Mouse (Mus musculus) erythroblast, embryonic 14.5 days (primary cell): ENCODE data around the gene Arid5a. TPM values are rescaled to one million over a fixed set of nuclear protein-coding genes. Genes with fewer than 3 reads are reported as not detected.

ENCODE experiments used
- H3K27me3 ChIP-seq: 2 replicates; pipeline ENCODE4 v1.6.1; 2012; ENCODE audit warnings: inconsistent platforms; ENCODE audit not compliant: control insufficient read depth
- H3K36me3 ChIP-seq: 2 replicates; pipeline ENCODE4 v1.6.1; 2012; ENCODE audit warnings: mild to moderate bottlenecking, inconsistent platforms; ENCODE audit not compliant: control insufficient read depth
- H3K4me1 ChIP-seq: 2 replicates; pipeline ENCODE4 v1.6.1; 2012; ENCODE audit warnings: inconsistent platforms; ENCODE audit not compliant: control insufficient read depth
- H3K4me3 ChIP-seq: replicated peaks from 2 replicates; pipeline ENCODE3; 2012; ENCODE audit warnings: moderate library complexity, mild to moderate bottlenecking, inconsistent platforms
- H3K9me3 ChIP-seq: 2 replicates; pipeline ENCODE4 v1.6.1; 2012; ENCODE audit warnings: low read length, inconsistent platforms, mixed read lengths; ENCODE audit not compliant: control insufficient read depth
- GATA1 ChIP-seq: IDR thresholded peaks from 2 replicates; pipeline ENCODE4 v1.6.1; 2012; ENCODE audit warnings: low read length, inconsistent platforms, mixed read lengths
- TAL1 ChIP-seq: IDR thresholded peaks from 3 replicates; pipeline ENCODE4 v1.6.1; 2012; ENCODE audit warnings: low read length, inconsistent platforms, mixed read lengths
- polyA plus RNA-seq: library from polyadenylated mRNA; stranded (reverse); fragments of >175 nt; gene quantifications from 2 replicates; pipeline ENCODE4 v1.2.3, GENCODE M21; 2012

Gene Arid5a
- polyA plus RNA-seq, 1 experiment: 0.18 TPM

GRCm38 (mm10) chr1:36302957-36303356, 4.6 kb upstream of the Arid5a start:
- Histone ChIP-seq H3K4me3 (no peak overlapping the region), H3K9me3 (no peaks in the 10 kb centered on the region), H3K27me3 (peaks cover 78% of the 10 kb centered on the region), H3K4me1 (peaks cover 7% of the 10 kb centered on the region), H3K36me3 (no peaks in the 10 kb centered on the region)
- TF ChIP-seq TAL1 (no peak), GATA1 (no peak)

GRCm38 (mm10) chr1:36303381-36304320, 3.9 kb upstream of the Arid5a start:
- peaks cover 78% of the 10 kb centered on the region for H3K27me3 ChIP-seq
- TF ChIP-seq TAL1: no peak
- TF ChIP-seq GATA1: no peak

GRCm38 (mm10) chr1:36304764-36305163, 2.8 kb upstream of the Arid5a start:
- Histone ChIP-seq H3K9me3 (no peaks in the 10 kb centered on the region), H3K27me3 (peaks cover 80% of the 10 kb centered on the region), H3K4me3 (no peak overlapping the region), H3K4me1 (peaks cover 25% of the 10 kb centered on the region), H3K36me3 (no peaks in the 10 kb centered on the region)
- TF ChIP-seq GATA1: no peak
- no peak for TF ChIP-seq TAL1

More at GRCm38 (mm10) chr1:36303381-36304320, 3.9 kb upstream of the Arid5a start:
- peaks cover 14% of the 10 kb centered on the region for H3K4me1 ChIP-seq
- H3K36me3 ChIP-seq: no peaks in the 10 kb centered on the region
- no peak overlapping the region for H3K4me3 ChIP-seq
- no peaks in the 10 kb centered on the region for H3K9me3 ChIP-seq

- no peak for TF ChIP-seq GATA1
- H3K4me1 ChIP-seq: peaks cover 28% of the 10 kb centered on the region
- H3K4me3 ChIP-seq: no peak overlapping the region
- H3K27me3 ChIP-seq: peaks cover 76% of the 10 kb centered on the region
- no peaks in the 10 kb centered on the region for H3K36me3 ChIP-seq
- no peaks in the 10 kb centered on the region for H3K9me3 ChIP-seq
These were observed 1.4 kb upstream of the Arid5a start for GRCm38 (mm10) chr1:36306120-36306519.

- Histone ChIP-seq H3K9me3 (no peaks in the 10 kb centered on the region), H3K27me3 (peaks cover 67% of the 10 kb centered on the region), H3K4me1 (peaks cover 28% of the 10 kb centered on the region), H3K36me3 (no peaks in the 10 kb centered on the region), H3K4me3 (peak overlapping the region; percentile 77)
- TF ChIP-seq TAL1 (no peak), GATA1 (no peak)
These were observed 425 bp upstream of the Arid5a start for GRCm38 (mm10) chr1:36307121-36307494.

GRCm38 (mm10) chr1:36308451-36308901, 943 bp downstream of the Arid5a start:
- Histone ChIP-seq H3K36me3 (no peaks in the 10 kb centered on the region), H3K4me3 (peak overlapping the region; percentile 77), H3K4me1 (peaks cover 28% of the 10 kb centered on the region), H3K27me3 (peaks cover 53% of the 10 kb centered on the region), H3K9me3 (no peaks in the 10 kb centered on the region)
- TF ChIP-seq TAL1 (no peak), GATA1 (no peak)

- Histone ChIP-seq H3K9me3 (no peaks in the 10 kb centered on the region), H3K4me1 (peaks cover 28% of the 10 kb centered on the region), H3K36me3 (no peaks in the 10 kb centered on the region), H3K4me3 (peak overlapping the region; percentile 77), H3K27me3 (peaks cover 48% of the 10 kb centered on the region)
- no peak for TF ChIP-seq TAL1
- no peak for TF ChIP-seq GATA1
These were observed 1.5 kb downstream of the Arid5a start for GRCm38 (mm10) chr1:36308966-36309475.

- H3K9me3 ChIP-seq: no peaks in the 10 kb centered on the region
- no peak overlapping the region for H3K4me3 ChIP-seq
- peaks cover 43% of the 10 kb centered on the region for H3K27me3 ChIP-seq
- no peak for TF ChIP-seq TAL1
- TF ChIP-seq GATA1: no peak
- no peaks in the 10 kb centered on the region for H3K36me3 ChIP-seq
- H3K4me1 ChIP-seq: peaks cover 28% of the 10 kb centered on the region
These were observed 2.0 kb downstream of the Arid5a start for GRCm38 (mm10) chr1:36309498-36309901.

GRCm38 (mm10) chr1:36314959-36315775, 7.6 kb downstream of the Arid5a start:
- no peaks in the 10 kb centered on the region for H3K36me3 ChIP-seq
- H3K4me1 ChIP-seq: no peaks in the 10 kb centered on the region
- no peak overlapping the region for H3K4me3 ChIP-seq
- H3K27me3 ChIP-seq: peaks cover 5% of the 10 kb centered on the region
- no peaks in the 10 kb centered on the region for H3K9me3 ChIP-seq
- TF ChIP-seq TAL1 (no peak), GATA1 (no peak)
